Mouse (Mus musculus): Measurements from ENCODE around the gene Mgat3.

GRCm38 (mm10) chr15:80140302-80140701 is 33.2 kb upstream of the Mgat3 start:
- TF ChIP-seq CTCF (IDR thresholded peaks at IDR 0.05; ENCODE audit: control insufficient read depth, insufficient read depth, insufficient read length) (no peak), MAX (IDR thresholded peaks at IDR 0.05) (no peak), MYOD1 (IDR thresholded peaks at IDR 0.05; ENCODE audit: control insufficient read depth, insufficient read length, low read depth) (no peak)
